Mouse (Mus musculus) layer of hippocampus, postnatal 25 days (tissue): ENCODE measurements at regions not wholly inside any gene's neighbourhood (a gene's known extent, or its start where the extent isn't known, plus 50 kb on each side); places are given as distances from the start of the nearest gene placed in this dataset.

Experiments
- DNase-seq, 2 experiments: peaks; one replicate each; pipeline ENCODE4 v3.0.0; 2022; ENCODE audit warnings: mixed read lengths in 2 of 2, low spot score in 1 of 2; ENCODE audit errors: extremely low spot score in 1 of 2

DNA sequence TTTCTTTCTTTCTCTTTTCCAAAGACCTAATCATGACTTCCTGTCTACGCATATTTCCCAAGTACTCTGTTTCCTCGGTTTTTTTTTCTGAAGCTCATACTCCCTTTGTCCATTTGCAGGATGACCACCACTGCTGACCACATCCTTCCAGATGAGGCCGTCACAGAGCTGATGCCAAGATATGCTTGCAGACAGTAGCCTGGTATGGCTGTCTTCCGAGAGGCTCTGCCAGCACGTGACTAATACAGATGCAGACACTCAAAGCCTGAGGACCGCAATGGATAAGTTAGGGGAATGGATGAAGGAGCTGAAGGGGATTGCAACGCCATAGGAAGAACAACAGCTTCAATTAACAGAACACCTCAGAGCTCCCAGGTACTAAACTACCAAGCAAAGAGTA, 399.4 kb upstream of the A1bg start:
- no peak for DNase-seq

DNA sequence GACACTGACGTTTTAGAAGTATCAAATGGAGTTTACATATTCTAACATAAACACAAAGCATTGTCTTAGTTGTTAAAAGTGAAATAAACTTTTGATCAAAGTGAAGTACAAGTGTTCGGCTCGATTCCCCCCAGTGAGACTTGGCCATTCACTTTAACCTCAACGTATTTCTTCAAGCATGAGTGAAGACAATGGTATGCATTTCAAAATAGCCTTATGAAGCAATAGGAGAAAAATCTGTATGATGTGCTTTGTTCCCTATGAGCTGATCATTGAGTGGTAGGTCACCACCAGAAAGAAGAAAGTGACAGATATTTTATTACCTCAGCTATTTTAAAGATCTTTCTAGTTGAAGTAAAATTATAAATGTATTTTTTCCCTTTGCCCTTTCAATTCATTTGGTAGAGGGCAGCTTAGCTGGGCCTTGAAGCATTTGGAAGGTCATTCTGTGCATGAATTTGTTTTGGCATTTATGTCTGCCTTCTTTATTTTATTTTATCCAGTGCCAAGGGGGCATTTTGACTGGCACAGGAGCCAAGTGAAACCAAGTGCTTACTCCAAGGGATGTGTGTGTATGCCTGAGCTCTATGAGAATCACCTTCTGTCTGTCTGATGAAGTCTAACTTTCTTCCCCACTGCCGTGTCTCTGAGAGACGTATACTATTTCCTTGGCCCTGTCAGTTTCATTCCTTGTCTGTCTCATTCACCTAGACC, 386.8 kb upstream of the A1bg start:
- DNase-seq: no peak

- DNase-seq: no peak
Measured at GRCm38 (mm10) chr15:61308936-61309335, 386.1 kb upstream of the A1bg start.

DNA sequence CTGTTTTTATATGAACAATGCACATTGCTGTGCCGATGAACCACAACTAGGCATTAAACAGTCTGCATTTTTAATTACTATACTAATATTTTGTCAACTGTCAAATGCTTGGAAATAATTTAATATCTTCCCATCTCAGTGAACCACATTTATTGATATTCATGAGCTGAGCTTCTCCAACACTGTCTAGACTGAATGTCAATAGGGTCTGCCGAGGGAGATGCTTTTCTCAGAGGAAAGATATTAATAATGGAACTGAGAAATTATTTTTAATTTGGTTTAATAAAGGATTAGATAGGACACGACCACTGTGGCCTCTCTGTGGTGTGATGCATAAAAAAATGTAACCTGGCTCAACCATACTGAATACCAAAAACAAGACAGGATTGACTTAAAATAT, 381.7 kb upstream of the A1bg start:
- DNase-seq: no peak

GRCm38 (mm10) chr15:61299796-61300195, 377.0 kb upstream of the A1bg start:
- DNase-seq: no peak

DNA sequence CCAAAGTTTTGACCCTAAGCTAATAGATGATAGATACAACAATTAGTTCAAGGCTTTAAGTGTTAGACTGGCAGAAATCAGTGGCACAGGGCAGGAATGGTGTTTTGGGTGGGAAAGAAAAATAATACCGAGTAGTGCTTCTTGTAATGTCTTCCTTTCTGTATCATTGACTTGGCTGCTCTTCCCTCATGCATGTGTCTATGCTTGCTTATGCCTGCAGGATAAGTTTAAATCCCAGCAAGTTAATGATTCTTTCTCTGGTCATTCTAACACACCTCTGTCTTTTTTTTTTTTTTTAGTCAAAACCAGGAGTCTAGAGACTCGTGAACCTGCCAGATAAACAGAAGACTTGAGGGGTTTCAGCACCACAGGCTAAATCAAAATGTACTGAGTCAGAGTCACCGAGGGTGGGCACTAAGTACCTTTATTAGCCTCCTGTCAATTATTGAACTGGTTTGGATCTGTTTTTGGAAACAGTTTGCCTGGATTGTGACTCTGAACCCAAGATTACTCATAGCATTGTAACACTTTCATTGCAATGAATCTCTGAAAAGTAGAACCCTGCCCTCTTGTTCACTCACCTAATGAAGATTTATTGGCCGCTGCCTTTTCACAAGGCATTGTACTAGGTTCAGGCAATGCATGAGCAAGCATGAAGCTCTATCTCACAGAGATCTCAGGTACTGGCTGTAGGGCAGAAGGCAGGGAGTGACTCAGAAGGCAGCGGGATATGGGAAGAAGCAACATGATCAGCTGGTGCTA, 374.8 kb upstream of the A1bg start:
- DNase-seq: no peak

GRCm38 (mm10) chr15:61294616-61295015, 371.8 kb upstream of the A1bg start:
- DNase-seq: no peak

DNA sequence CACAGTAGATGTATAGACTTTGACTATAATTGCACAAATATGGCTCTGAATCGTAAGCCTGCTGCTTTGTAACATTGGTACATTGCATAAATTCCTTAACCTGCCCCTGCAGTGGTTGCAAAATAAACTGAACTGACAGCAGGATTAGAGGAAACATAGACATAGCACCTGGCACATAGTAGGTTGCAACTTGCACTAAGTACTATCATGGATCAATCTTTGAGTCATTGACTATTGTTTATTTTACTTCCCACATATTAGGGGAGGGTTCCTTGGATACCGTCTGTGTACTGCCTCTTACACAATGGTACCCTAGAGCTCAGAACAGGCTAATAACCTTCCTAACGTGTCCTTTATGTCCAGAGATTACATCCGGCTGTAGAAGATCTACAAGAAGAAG, 371.3 kb upstream of the A1bg start:
- DNase-seq: no peak

DNA sequence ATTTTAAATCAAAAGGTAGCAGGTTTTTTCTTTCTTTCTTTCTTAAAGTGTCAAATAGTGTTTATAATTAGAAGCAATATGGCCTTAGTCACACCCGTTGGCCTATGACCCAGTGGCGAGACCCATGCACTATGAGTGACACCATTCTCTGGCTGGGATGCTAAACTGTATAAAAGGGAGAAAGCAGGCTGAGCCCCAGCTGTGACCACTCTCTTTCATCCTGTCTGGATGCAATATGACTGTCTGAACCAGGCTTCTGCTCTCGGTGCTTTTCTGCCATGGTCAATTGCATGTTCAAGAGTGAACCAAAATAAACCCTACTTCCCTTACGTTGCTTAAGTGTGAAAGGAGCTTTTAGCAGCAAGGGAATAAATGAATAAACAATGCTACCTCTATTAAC, 346.0 kb upstream of the A1bg start:
- DNase-seq: no peak

DNA sequence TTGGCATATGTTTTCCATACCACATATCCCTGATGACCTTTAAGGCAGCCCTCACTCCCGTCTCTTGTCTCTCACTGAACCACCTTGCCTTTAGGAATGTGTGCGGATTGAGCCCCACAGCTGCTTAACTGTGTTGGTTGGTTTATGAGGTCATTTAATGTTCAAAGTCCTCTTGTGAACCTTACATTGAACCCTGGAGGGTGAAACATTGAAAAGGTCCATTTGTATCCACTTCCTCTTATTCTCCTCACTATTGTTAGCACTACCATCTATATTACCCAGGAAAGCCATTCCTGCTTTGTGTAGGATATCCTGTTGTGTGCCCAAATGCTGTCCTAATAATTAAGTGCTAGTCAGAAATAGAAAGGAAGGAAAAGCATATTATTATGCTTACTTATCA, 336.2 kb upstream of the A1bg start:
- no peak for DNase-seq

GRCm38 (mm10) chr15:61244511-61244910, 321.7 kb upstream of the A1bg start:
- no peak for DNase-seq

GRCm38 (mm10) chr15:61242161-61242681, 319.4 kb upstream of the A1bg start:
- DNase-seq: no peak

GRCm38 (mm10) chr15:61241741-61242140, 318.9 kb upstream of the A1bg start:
- DNase-seq: no peak

DNA sequence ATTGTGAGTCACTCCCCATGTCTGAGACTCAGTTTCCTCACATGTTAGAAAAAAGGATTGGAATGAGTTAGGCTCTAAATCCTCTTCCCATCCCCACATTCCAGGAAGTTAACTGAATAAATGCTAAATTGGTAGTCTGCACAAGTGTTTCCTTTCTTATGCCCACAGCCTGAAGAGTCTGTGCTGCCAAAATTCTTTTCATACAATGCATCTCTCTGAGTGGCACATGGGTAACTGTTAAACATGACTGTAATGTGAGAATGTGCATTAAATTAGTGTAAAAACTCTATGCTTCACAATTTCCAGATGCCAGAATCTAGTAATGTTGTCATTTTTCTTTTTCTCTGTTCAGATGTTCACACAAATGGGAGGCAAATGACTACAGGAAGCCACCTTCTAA, 317.5 kb upstream of the A1bg start:
- DNase-seq: no peak

GRCm38 (mm10) chr15:61239414-61239813, 316.6 kb upstream of the A1bg start:
- DNase-seq: no peak

DNA sequence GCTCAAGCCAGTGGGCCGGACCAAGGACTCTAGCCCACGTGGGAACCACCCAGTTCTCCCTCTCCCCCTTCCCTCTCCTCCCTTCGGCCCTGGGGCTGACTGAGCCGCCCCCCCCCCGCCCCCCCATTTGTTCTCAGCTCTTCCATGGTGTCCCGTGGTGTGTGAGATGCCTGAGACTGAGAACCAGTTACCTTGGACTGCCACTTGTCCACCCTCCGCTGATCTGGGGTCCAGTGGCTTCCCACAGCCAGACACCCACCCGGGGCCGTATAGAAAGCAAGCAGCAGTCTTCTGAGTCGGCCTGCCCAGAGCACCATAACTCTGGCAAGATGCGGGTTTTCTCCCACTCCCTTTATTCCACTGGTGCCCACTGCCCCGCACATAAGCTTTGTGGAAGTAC, 316.2 kb upstream of the A1bg start:
- no peak for DNase-seq

- DNase-seq: no peak
Measured at GRCm38 (mm10) chr15:61229579-61229978, 306.8 kb upstream of the A1bg start.

- no peak for DNase-seq
Measured at GRCm38 (mm10) chr15:61222923-61223322, 300.1 kb upstream of the A1bg start.

- no peak for DNase-seq
Measured at GRCm38 (mm10) chr15:61210161-61210560, 287.3 kb upstream of the A1bg start.

DNA sequence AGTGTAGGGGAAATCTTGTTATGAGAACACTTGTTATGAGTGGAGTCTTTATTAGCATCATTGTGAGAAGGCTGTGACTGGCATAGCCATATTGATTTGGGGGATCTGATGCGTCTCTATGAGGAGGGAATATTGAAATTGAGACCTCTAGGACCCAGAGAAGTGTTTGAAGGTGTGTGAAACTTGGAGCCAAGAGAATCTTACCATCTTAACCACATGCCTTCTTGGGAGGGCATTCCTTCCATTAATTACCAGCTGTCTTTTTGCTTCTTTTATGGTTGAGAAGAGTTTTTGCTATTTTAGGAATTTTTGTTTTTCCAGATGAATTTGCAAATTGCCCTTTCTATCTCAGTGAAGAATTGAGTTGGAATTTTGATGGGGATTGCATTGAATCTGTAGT, 267.2 kb upstream of the A1bg start:
- no peak for DNase-seq

DNA sequence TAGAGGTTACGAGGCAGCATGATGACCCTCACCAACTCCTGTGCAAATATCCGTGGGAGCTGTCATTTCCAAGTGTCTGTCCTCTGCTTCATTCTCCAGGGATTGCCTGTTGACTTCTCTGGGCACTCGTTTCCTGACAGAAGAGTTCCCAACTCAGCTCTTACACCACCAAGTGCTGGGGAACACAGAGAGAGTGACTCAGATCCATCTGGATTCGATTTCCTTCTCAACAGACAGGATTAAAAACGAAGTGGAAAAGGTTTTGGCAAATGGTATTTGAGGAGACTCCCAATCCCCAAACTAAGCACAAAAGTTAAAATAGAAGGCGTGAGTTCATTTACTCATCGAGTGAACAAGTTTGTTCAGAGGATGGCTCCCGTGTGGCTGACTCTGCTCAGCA, 266.7 kb upstream of the A1bg start:
- no peak for DNase-seq

DNA sequence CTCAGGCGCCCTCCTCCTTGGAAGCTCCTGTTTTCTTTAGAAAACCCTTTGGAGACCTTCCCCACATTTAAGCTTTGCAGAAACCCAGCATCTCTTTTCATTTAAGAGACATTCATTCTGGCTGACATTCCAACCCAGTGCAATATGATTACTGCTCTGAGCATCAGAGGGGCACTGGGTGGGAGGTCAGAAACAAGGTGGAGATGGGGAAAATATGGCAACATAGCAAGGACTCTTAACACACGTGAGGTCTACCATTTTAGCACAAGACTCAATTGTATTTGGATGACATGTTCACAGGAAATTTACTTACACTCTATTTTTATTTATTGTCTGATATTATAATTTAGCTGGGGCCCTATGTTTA, 261.8 kb upstream of the A1bg start:
- no peak for DNase-seq
